Mouse (Mus musculus) adrenal gland, postnatal 10 days (tissue): Measurements from ENCODE around the gene C1qtnf3. TPM values are rescaled to one million over a fixed set of nuclear protein-coding genes. Genes with fewer than 3 reads are reported as not detected.

Experiments used
- DNase-seq: peaks from one replicate; pipeline ENCODE4 v3.0.0; 2021; ENCODE audit warnings: mixed read lengths
- long read RNA-seq, 2 experiments: library from polyadenylated mRNA; stranded (forward); transcript quantifications; one replicate each; pipeline ENCODE4 v2.0.0; 2021
- total RNA-seq, 2 experiments: library from RNA; stranded (reverse); gene quantifications; 2 replicates each; pipeline ENCODE4 v1.2.3; 2021

Gene C1qtnf3
- 1 to 10 TPM; 6.1 to 6.7 TPM for total RNA-seq
- long read RNA-seq, experiment 1, partial matches to known transcripts = 1 of 6 reads
- long read RNA-seq, experiment 1, other reads (novel, unspliced or antisense) = 0 of 6 reads
- long read RNA-seq, experiment 2, partial matches to known transcripts = 1 of 4 reads
- long read RNA-seq, experiment 2, other reads (novel, unspliced or antisense) = 0 of 4 reads

GRCm38 (mm10) chr15:10951951-10952759 is at the start of gene C1qtnf3:
Gene C1qtnf3 (plus strand): TSS chr15:10952332.
- DNase-seq = no peak

- no peak for DNase-seq
Measured at GRCm38 (mm10) chr15:10902360-10902759, 49.8 kb upstream of the C1qtnf3 start.

GRCm38 (mm10) chr15:10916611-10917311 is 35.4 kb upstream of the C1qtnf3 start:
- no peak for DNase-seq

GRCm38 (mm10) chr15:10917312-10917660 is 34.8 kb upstream of the C1qtnf3 start:
- no peak for DNase-seq

DNA sequence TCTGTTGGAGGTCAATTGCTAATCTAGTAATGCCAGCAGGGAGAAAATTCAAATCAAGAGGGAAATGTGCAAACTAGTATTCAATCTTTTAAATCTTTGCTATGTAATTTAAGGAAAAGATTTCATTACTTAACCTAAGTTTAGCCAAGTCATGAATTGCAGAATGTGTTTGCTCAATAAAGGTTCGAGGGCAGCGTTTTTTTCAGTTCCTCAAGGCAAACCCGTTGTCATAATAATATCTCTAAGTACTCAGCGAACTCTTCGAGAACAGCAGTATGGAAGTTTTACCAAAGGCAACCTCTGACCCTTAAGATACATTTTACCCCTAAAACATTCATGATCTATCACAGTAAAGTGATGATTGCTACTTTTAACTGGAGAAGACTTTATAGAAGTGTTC is 31.9 kb upstream of the C1qtnf3 start:
- DNase-seq = no peak

GRCm38 (mm10) chr15:10921064-10921463 is 31.1 kb upstream of the C1qtnf3 start:
- peak; percentile 21 for DNase-seq

- DNase-seq = no peak
Measured at GRCm38 (mm10) chr15:10922061-10922460, 30.1 kb upstream of the C1qtnf3 start.

DNA sequence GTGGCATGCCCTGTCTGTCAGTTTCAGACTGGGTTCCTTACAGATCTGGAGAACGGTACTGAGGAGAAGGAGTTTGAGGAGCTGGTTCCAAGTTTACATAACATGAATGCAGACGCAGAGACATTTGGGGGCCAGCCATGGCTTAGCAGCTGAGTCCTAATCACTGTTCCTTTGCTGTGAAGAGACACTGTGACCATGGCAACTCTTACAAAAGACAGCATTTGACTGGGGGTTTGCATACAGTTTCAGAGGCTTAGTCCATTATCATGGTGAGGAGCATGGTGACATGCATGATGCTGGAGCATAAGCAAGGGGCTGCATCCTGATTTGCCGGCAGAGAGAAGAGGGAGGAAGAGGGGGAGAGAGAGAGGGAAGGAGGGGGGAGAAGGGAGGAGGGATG is 29.6 kb upstream of the C1qtnf3 start:
- DNase-seq = no peak

DNA sequence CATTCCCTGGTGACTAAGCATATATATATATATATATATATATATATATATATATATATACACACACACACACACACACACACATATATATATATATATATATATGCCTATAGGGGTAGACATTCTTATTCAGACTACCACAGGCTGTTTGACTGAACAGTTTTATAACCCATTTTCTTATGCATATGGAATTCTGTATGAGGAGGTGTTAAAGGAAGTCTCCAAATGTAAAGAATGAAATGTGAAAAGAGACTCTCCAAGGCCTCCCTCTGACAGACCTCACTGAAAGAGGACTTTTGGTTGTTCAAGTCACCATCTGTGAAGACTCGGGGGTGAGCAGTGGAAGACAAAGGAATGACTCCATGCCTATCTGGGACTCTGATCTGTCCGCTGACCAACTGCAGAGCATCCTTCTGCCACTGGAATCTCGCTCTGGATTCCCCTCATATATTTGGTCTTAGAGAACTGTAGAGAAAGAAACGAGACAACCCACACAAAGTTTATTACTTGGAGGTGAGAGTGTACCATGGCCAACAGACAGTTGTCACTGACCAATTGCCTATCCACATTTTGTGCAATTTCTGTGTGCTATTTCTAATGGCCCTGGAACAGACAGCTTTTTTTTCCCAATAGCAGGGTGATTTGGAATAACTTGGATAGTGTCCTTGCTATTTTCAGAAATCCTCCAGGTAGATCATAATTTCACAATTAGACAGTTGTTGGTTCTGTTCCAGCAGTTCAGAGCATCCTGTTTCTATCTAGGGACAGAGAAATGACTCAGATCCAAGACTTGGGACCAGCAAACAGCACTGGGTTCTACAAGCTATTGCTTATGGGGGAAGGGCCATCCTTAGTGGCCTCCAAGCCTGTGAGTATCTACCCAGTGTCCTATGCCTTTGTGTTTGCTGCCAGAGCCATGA is 28.8 kb upstream of the C1qtnf3 start:
- DNase-seq = no peak

- no peak for DNase-seq
Measured at GRCm38 (mm10) chr15:10927325-10927724, 24.8 kb upstream of the C1qtnf3 start.

GRCm38 (mm10) chr15:10928633-10929270 is 23.4 kb upstream of the C1qtnf3 start:
- no peak for DNase-seq

DNA sequence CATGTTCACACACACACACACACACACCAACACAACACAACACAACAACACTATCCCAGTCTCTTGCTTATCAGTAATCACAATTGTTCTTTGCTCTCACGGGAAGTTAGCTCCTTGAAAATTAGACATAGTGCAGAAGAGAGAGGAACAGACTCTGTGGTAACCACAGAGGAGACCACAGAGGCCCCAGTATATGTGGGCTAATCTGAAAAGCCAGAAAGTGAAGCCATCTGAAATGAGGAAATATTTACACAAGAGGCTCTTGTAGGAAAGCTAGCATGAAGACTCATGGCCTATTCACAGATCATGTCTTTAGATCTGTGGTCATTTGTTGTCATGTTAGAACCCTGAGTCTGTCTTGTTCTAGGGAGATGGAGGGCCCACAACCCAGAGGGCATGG is 18.2 kb upstream of the C1qtnf3 start:
- no peak for DNase-seq

DNA sequence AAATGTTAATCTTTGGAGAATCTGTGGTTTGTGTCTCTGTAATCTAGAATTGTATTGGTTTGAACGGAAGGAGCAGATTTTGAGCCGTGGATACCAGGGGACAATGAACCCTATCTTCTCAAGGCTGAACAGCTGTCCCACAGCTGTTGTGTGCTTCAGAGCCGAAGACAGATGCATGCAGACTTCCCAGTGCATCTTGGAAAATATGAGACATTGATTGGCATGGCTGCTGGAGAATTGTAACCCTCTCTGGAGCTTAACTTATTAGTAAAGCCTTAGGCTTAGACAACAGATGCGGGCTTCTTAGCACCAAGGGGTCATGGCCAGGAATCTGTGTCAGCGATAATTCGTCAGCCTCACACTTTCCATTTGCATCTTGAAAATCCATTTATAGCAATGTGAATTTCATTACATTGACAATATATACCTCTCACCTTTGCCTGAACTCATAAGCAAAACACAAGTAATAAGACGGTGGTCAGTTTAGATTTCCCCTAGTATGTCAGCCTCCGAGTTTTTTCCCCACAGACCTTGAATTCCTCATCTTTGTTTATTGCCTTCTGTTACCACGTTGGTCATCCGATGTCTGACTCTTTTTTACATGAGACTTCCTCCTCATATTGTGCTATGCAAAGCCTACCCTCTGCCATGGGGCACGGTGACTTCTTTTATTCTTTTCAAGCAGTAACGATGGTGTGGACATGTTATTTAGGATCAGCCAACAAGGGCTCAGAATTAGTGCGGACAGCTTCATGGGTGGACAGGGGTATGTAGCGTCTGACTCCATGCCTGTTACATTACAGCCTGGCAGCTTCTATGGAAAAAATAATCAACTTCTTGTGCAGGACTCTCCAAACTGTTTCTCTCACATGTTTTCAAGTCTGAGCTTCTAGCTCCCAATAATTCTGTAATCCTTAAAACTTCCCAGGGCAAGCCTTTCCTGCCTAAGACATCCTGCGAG is 11.7 kb upstream of the C1qtnf3 start:
- DNase-seq = no peak

DNA sequence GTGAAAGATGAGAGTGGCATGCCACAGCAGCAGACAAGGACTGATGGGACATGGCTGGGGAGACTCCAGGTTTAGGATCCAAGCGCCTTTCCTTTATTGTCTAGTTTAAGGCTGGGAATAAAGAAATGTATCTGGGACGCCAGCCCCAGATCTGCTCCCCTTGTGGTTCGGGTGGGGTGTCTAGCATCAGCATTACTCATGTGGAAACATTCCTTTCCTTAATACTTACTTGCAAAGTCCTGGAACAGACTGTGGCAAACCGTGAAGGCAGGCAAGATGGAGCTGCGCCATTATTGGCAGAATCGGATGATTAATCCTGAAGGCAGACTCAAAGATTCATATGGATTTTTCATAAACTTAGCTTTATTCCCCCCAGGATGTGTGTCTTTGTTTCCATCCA is 10.2 kb upstream of the C1qtnf3 start:
- no peak for DNase-seq

GRCm38 (mm10) chr15:10947852-10948251 is 4.3 kb upstream of the C1qtnf3 start:
- DNase-seq = no peak

- DNase-seq = no peak
Measured at GRCm38 (mm10) chr15:10952760-10953305, 701 bp downstream of the C1qtnf3 start.

DNA sequence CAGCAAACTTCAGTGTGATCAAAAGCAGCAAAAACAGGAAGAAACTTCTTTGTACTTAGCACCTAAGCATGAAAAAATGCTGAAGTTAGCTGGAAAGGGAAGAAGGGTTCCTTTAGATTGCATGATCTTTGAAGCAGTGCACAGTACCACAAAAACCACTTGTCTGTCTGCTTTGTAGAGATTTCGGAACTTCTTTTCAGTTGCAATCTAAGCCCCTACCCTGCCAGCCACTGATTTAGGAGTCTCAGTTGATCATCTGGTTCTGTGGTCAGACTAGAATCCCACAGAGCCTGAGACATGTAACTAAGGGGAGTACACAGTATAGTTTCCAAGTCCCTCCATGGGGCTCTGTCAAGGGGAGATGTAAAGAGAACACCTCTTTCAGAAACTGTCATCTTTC is 1.3 kb downstream of the C1qtnf3 start:
- no peak for DNase-seq

DNA sequence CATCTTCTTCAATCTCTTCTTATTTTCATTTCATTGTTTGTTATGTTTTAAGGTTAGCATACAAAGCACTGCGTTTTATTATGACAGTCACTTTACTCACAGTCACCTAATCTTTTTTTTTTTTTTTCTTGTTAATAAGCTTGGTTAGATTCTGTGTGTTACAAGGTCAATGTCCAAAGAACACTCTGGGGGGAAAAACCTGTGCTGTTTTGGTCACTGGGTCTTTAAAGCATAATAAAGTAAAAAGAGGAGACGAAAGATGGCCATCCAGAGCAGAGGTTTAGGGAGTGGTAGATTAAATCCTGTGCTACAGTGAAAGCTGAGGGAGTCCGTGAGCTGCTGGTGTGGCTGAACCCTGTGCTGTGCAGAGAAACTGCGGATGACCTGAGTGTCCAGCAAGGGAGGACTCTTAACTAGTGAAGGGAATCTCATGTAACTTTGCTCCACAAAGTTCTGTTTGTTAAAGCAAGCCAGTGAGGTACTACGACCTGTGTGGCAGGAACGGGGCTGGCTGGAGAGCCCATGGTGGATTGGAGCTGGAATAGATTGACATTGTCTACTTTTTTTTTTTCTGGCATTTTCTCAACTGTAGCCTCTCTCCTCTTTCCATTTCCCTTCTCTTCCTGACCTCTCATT is 2.4 kb downstream of the C1qtnf3 start:
- no peak for DNase-seq

GRCm38 (mm10) chr15:10955156-10955555 is 3.0 kb downstream of the C1qtnf3 start:
- DNase-seq = no peak

- peak; percentile 18 for DNase-seq
Measured at GRCm38 (mm10) chr15:10956706-10957105, 4.6 kb downstream of the C1qtnf3 start.
